8 mouse cellular contexts compared by ENCODE assay signal in genomic region chr4:155840076-155841002, GRCm38 (mm10). TPM values are rescaled to one million over a fixed set of nuclear protein-coding genes. Genes with fewer than 3 reads are reported as not detected.
A peak's percentile ranks its signal among the peaks of the same experiment; 100 is the strongest.
DNase-seq lines count a peak whose midpoint lies in the region; ATAC-seq and TF ChIP-seq lines count a peak whose summit lies in the region.

No protein-coding gene starts in this region.

- peaks cover 37% of the 10 kb centered on the region for H3K4me1 ChIP-seq in intestine, embryonic 14.5 days (replicated peaks; ENCODE audit: control insufficient read depth, insufficient read depth, low read length)

- H3K27me3 ChIP-seq in intestine, embryonic 14.5 days (replicated peaks; ENCODE audit: control insufficient read depth, insufficient read depth, low read length) = no peaks in the 10 kb centered on the region
- no peaks in the 10 kb centered on the region for H3K27me3 ChIP-seq in myocyte (ENCODE audit: control insufficient read depth, insufficient read depth, insufficient read length)

- TF ChIP-seq POLR2A in myocyte (IDR thresholded peaks at IDR 0.05; ENCODE audit: insufficient read length, low read depth) = no peak

- 11% methylated on average over 8 of the region's 8 CpGs for WGBS in intestine, embryonic 14.5 days

- H3K79me2 ChIP-seq in myocyte (ENCODE audit: control insufficient read depth, insufficient read depth) = peaks cover 6% of the 10 kb centered on the region

- H3K4me2 ChIP-seq in intestine, embryonic 14.5 days (ENCODE audit: low read length) = peak overlapping the region; percentile 95
- H3K4me2 ChIP-seq in myocyte (ENCODE audit: low read depth) = peak overlapping the region; percentile 78

- intact Hi-C loops in gastrocnemius, adult 2 months (cut with DNase I) = no loop called here

- ATAC-seq in intestine, embryonic 14.5 days (replicated peaks; ENCODE audit: low FRiP score, low TSS enrichment, low read depth) = peak; percentile 10; the same call in 1 of the 2 replicates

- H3K9me3 ChIP-seq in intestine, embryonic 14.5 days (ENCODE audit: control insufficient read depth, low read length) = no peaks in the 10 kb centered on the region

- peak overlapping the region; percentile 51 for H3K9ac ChIP-seq in intestine, embryonic 14.5 days (ENCODE audit: low read length)

- peak; percentile 74 for DNase-seq in gastrocnemius, adult 2 months
- no peak for DNase-seq in gastrocnemius, postnatal 4 days (ENCODE audit: low spot score in 2 of 2)
- DNase-seq in urinary bladder, postnatal 10 days (ENCODE audit: low spot score) = peak; percentile 3
- no peak for DNase-seq in urinary bladder, postnatal 25 days (ENCODE audit: low spot score)
- DNase-seq in intestine, embryonic 14.5 days (ENCODE audit: low spot score) = no peak
- no peak for DNase-seq in frontal cortex, postnatal 25 days (ENCODE audit: low spot score in 2 of 2)
- DNase-seq in left cerebral cortex, adult 9 months (ENCODE audit: low spot score in 2 of 2) = no peak

- H3K27ac ChIP-seq in gastrocnemius, adult 2 months = peak overlapping the region; percentile 96
- H3K27ac ChIP-seq in intestine, embryonic 14.5 days (ENCODE audit: low read depth) = peak overlapping the region; percentile 87

- TF ChIP-seq CTCF in gastrocnemius, adult 2 months (IDR thresholded peaks at IDR 0.05) = no peak

- peak overlapping the region; percentile 68 for H3K4me3 ChIP-seq in gastrocnemius, adult 2 months
- H3K4me3 ChIP-seq in intestine, embryonic 14.5 days (ENCODE audit: low read depth, low read length) = peak overlapping the region; percentile 43
- H3K4me3 ChIP-seq in myocyte = peak overlapping the region; percentile 38

- H3K36me3 ChIP-seq in intestine, embryonic 14.5 days (ENCODE audit: control insufficient read depth, insufficient read depth, low read length) = peaks cover 17% of the 10 kb centered on the region
- peaks cover 6% of the 10 kb centered on the region for H3K36me3 ChIP-seq in myocyte (ENCODE audit: control insufficient read depth, insufficient read depth)

- H3ac ChIP-seq in myocyte (ENCODE audit: control insufficient read depth, insufficient read length) = peak overlapping the region; percentile 2

TF ChIP-seq in myocyte, 11 proteins besides CTCF, POLR2A, EP300 and RAD21:
- TF ChIP-seq CEBPB (IDR thresholded peaks at IDR 0.05; ENCODE audit: insufficient read depth, poor library complexity, severe bottlenecking) = no peak
- TF ChIP-seq MYOG (IDR thresholded peaks at IDR 0.05; ENCODE audit: control insufficient read depth in 1 of 3, insufficient read depth in 1 of 3, insufficient read length in 2 of 3, low read depth in 2 of 3) = no peak
- no peak for TF ChIP-seq TCF3 (IDR thresholded peaks at IDR 0.05; ENCODE audit: insufficient read length, low read depth)
- no peak for TF ChIP-seq REST (IDR thresholded peaks at IDR 0.05; ENCODE audit: insufficient read depth, insufficient read length)
- no peak for TF ChIP-seq MYOD1 (IDR thresholded peaks at IDR 0.05; ENCODE audit: control insufficient read depth in 1 of 3, insufficient read length in 2 of 3, low read depth in 2 of 3)
TF ChIP-seq in myocyte: peak in this region for 0.

RNA-seq across cellular contexts. Expression of gene Mxra8, which starts 0.9 kb away (rescaled TPM):
- 10 to 100 TPM; 26.4 to 31.3 TPM for total RNA-seq in gastrocnemius, adult 2 months (2021)
- total RNA-seq in gastrocnemius, postnatal 4 days (2021) = 100 to 1,000 TPM; 138 to 147 TPM
- 60.0 and 73.3 TPM in 2 replicates for polyA plus RNA-seq in intestine, embryonic 14.5 days (2014; fragmentation: Nextera tagmentation; extraction: Ambion mirVana)
- polyA plus RNA-seq in myocyte (2012; fragmentation: generic; extraction: Trizol) = 87.5 TPM

RNA-seq across cellular contexts. Expression of gene Dvl1, which starts 6.9 kb away (rescaled TPM):
- 100 to 1,000 TPM; 116 to 122 TPM for total RNA-seq in gastrocnemius, adult 2 months (2021)
- total RNA-seq in gastrocnemius, postnatal 4 days (2021) = 10 to 100 TPM; 82.1 to 85.1 TPM
- 7.3 and 7.8 TPM in 2 replicates for polyA plus RNA-seq in intestine, embryonic 14.5 days (2014; fragmentation: Nextera tagmentation; extraction: Ambion mirVana)
- polyA plus RNA-seq in myocyte (2012; fragmentation: generic; extraction: Trizol) = 98.4 TPM

RNA-seq across cellular contexts. Expression of gene Aurkaip1, which starts 9.3 kb away (rescaled TPM):
- 10 to 100 TPM; 74.0 to 89.8 TPM for total RNA-seq in gastrocnemius, adult 2 months (2021)
- 10 to 100 TPM; 80.6 to 80.9 TPM for total RNA-seq in gastrocnemius, postnatal 4 days (2021)
- 133 and 151 TPM in 2 replicates for polyA plus RNA-seq in intestine, embryonic 14.5 days (2014; fragmentation: Nextera tagmentation; extraction: Ambion mirVana)
- 152 TPM for polyA plus RNA-seq in myocyte (2012; fragmentation: generic; extraction: Trizol)

RNA-seq across cellular contexts. Expression of gene Tas1r3, which starts 22.8 kb away (rescaled TPM):
- total RNA-seq in gastrocnemius, adult 2 months (2021) = under 1 TPM; 0.11 to 0.23 TPM
- under 1 TPM; 0.26 to 0.34 TPM for total RNA-seq in gastrocnemius, postnatal 4 days (2021)
- 0.38 and 0.43 TPM in 2 replicates for polyA plus RNA-seq in intestine, embryonic 14.5 days (2014; fragmentation: Nextera tagmentation; extraction: Ambion mirVana)
- polyA plus RNA-seq in myocyte (2012; fragmentation: generic; extraction: Trizol) = 0.17 TPM

RNA-seq across cellular contexts. Expression of gene Ccnl2, which starts 28.1 kb away (rescaled TPM):
- 10 to 100 TPM; 26.4 to 27.0 TPM for total RNA-seq in gastrocnemius, adult 2 months (2021)
- 10 to 100 TPM; 58.0 to 71.0 TPM for total RNA-seq in gastrocnemius, postnatal 4 days (2021)
- 161 and 192 TPM in 2 replicates for polyA plus RNA-seq in intestine, embryonic 14.5 days (2014; fragmentation: Nextera tagmentation; extraction: Ambion mirVana)
- polyA plus RNA-seq in myocyte (2012; fragmentation: generic; extraction: Trizol) = 24.7 TPM

Comparison
In these comparisons a context has a peak if more than half of its experiments do, and no peak if none do; other contexts are left out.
1. DNase-seq: peak in gastrocnemius, adult 2 months (single experiment) and urinary bladder, postnatal 10 days (single experiment); none in gastrocnemius, postnatal 4 days (0 of 2), urinary bladder, postnatal 25 days (single experiment), intestine, embryonic 14.5 days (single experiment), frontal cortex, postnatal 25 days (0 of 2) and left cerebral cortex, adult 9 months (0 of 2).
2. RNA of gene Mxra8, which starts 0.9 kb away (total RNA-seq): 138 to 147 TPM in gastrocnemius, postnatal 4 days; 26.4 to 31.3 TPM in gastrocnemius, adult 2 months; every median in the first group is over 4 times any median in the second.
3. Peak in every context shown above with its lines, with median percentiles within 50 percentile points of each other: H3K4me3 ChIP-seq.